Comparison of ENCODE assay signal across 21 mouse cellular contexts in the genomic region with DNA sequence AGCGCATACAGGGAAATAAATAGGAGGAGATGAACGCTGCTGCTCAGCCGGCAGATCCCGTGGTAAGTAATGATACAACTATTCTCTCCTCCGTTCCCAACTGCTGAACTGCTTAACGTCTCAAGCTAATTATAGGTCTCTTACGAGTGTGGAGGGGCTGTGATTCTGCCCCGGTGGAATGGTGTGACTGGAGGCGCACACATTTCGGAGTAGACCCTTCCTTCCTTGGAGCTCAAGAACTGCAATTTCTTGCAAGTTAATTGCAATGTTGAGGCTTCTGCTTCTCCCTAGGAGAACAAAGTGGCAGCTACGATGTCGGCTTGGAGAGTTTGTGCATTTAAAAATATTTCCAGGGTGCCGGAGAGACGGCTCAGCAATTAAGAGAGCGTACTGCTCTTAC. TPM values are rescaled to one million over a fixed set of nuclear protein-coding genes. Genes with fewer than 3 reads are reported as not detected.
DNase-seq lines count a peak whose midpoint lies in the region; ATAC-seq and TF ChIP-seq lines count a peak whose summit lies in the region.
"Had no signal": no experiment of that assay in that cellular context is flagged by ENCODE, and none has a peak within 500 bp of the region (broad histone marks: within the 10 kb centered on the region; RNA-seq: fewer than 3 reads in every experiment).

No protein-coding gene starts in this region.

- WGBS in forebrain, embryonic 11.5 days, result 88% methylated on average over 15 of the region's 15 CpGs
- WGBS in forebrain, embryonic 14.5 days, result 81% methylated on average over 15 of the region's 15 CpGs
- 46% methylated on average over 15 of the region's 15 CpGs for WGBS in heart, embryonic 14.5 days
- 77% methylated on average over 15 of the region's 15 CpGs for WGBS in midbrain, postnatal 0 days
- 82% methylated on average over 15 of the region's 15 CpGs for WGBS in midbrain, embryonic 15.5 days

- TF ChIP-seq CTCF in midbrain, postnatal 0 days (IDR thresholded peaks at IDR 0.05), result no peak

- no peak overlapping the region for H3K4me3 ChIP-seq in forebrain, embryonic 11.5 days (ENCODE audit: low read depth, low read length)
- H3K4me3 ChIP-seq in forebrain, embryonic 14.5 days (ENCODE audit: low read depth, low read length), result no peak overlapping the region
- no peak overlapping the region for H3K4me3 ChIP-seq in heart, embryonic 14.5 days (ENCODE audit: control insufficient read depth in 1 of 2, insufficient read depth in 1 of 2, low read depth in 1 of 2, low read length in 2 of 2)
- no peak overlapping the region for H3K4me3 ChIP-seq in midbrain, postnatal 0 days (ENCODE audit: low read depth, low read length)
- no peak overlapping the region for H3K4me3 ChIP-seq in midbrain, embryonic 15.5 days
- H3K4me3 ChIP-seq: hindbrain, embryonic 12.5 days; layer of hippocampus, adult 2 months; midbrain, embryonic 12.5 days; neural tube, embryonic 13.5 days; stomach, embryonic 15.5 days had no signal

- no peaks in the 10 kb centered on the region for H3K36me3 ChIP-seq in forebrain, embryonic 11.5 days (ENCODE audit: control insufficient read depth, insufficient read depth, low read length)
- no peaks in the 10 kb centered on the region for H3K36me3 ChIP-seq in forebrain, embryonic 14.5 days (ENCODE audit: control insufficient read depth, insufficient read depth, low read length)
- no peaks in the 10 kb centered on the region for H3K36me3 ChIP-seq in heart, embryonic 14.5 days (ENCODE audit: control insufficient read depth, insufficient read depth, low read length)
- H3K36me3 ChIP-seq in midbrain, postnatal 0 days (ENCODE audit: insufficient read depth, low read length), result no peaks in the 10 kb centered on the region
- no peaks in the 10 kb centered on the region for H3K36me3 ChIP-seq in midbrain, embryonic 15.5 days (replicated peaks)
- H3K36me3 ChIP-seq: hindbrain, embryonic 12.5 days; midbrain, embryonic 12.5 days; neural tube, embryonic 13.5 days; stomach, embryonic 15.5 days had no signal

- no peak overlapping the region for H3K4me2 ChIP-seq in forebrain, embryonic 11.5 days (ENCODE audit: low read depth, low read length, severe bottlenecking)
- no peak overlapping the region for H3K4me2 ChIP-seq in forebrain, embryonic 14.5 days (ENCODE audit: low read length)
- peak overlapping the region; percentile 49 for H3K4me2 ChIP-seq in heart, embryonic 14.5 days (ENCODE audit: low read length)
- H3K4me2 ChIP-seq in midbrain, postnatal 0 days (ENCODE audit: low read depth, low read length, poor library complexity, severe bottlenecking), result no peak overlapping the region
- H3K4me2 ChIP-seq in midbrain, embryonic 15.5 days, result no peak overlapping the region
- H3K4me2 ChIP-seq: hindbrain, embryonic 12.5 days; midbrain, embryonic 12.5 days; neural tube, embryonic 13.5 days; stomach, embryonic 15.5 days had no signal

- H3K9ac ChIP-seq in forebrain, embryonic 11.5 days (ENCODE audit: low read length), result no peak overlapping the region
- no peak overlapping the region for H3K9ac ChIP-seq in forebrain, embryonic 14.5 days (ENCODE audit: low read length)
- H3K9ac ChIP-seq in heart, embryonic 14.5 days (ENCODE audit: low read length), result peak overlapping the region; percentile 25
- no peak overlapping the region for H3K9ac ChIP-seq in midbrain, postnatal 0 days (replicated peaks; ENCODE audit: low read length, poor library complexity, severe bottlenecking)
- H3K9ac ChIP-seq in midbrain, embryonic 15.5 days, result no peak overlapping the region
- H3K9ac ChIP-seq: hindbrain, embryonic 12.5 days; midbrain, embryonic 12.5 days; neural tube, embryonic 13.5 days; stomach, embryonic 15.5 days had no signal

- DNase-seq in forebrain, embryonic 11.5 days (ENCODE audit: low spot score), result peak; percentile 30
- DNase-seq in forebrain, embryonic 14.5 days (ENCODE audit: low spot score), result no peak
- no peak for DNase-seq in heart, postnatal 4 days
- DNase-seq in midbrain, postnatal 0 days (ENCODE audit: low spot score), result peak; percentile 23
- no peak for DNase-seq in thymus, postnatal 36 days
- no peak for DNase-seq in kidney, adult 9 months
- DNase-seq: adrenal gland, adult 2 months; cerebellum, adult 9-10 months; gastrocnemius, postnatal 10 days; kidney, adult 18-20 months; kidney, postnatal 14 days; liver; lung, postnatal 10 days had no signal

- H3K27me3 ChIP-seq in forebrain, embryonic 11.5 days (ENCODE audit: control insufficient read depth, insufficient read depth, low read length), result no peaks in the 10 kb centered on the region
- no peaks in the 10 kb centered on the region for H3K27me3 ChIP-seq in forebrain, embryonic 14.5 days (replicated peaks; ENCODE audit: control insufficient read depth, insufficient read depth, low read length)
- no peaks in the 10 kb centered on the region for H3K27me3 ChIP-seq in heart, embryonic 14.5 days (ENCODE audit: control insufficient read depth, insufficient read depth, low read length)
- H3K27me3 ChIP-seq in midbrain, postnatal 0 days (ENCODE audit: insufficient read depth, low read length), result no peaks in the 10 kb centered on the region
- H3K27me3 ChIP-seq in midbrain, embryonic 15.5 days (replicated peaks), result no peaks in the 10 kb centered on the region
- H3K27me3 ChIP-seq: hindbrain, embryonic 12.5 days; midbrain, embryonic 12.5 days; neural tube, embryonic 13.5 days; stomach, embryonic 15.5 days had no signal

- H3K4me1 ChIP-seq in forebrain, embryonic 11.5 days (replicated peaks; ENCODE audit: control insufficient read depth, insufficient read depth, low read length), result no peaks in the 10 kb centered on the region
- H3K4me1 ChIP-seq in forebrain, embryonic 14.5 days (ENCODE audit: control insufficient read depth, insufficient read depth, low read length), result no peaks in the 10 kb centered on the region
- peaks cover 0 to 5% of the 10 kb centered on the region in 2 experiments; a peak in 2 of 4 replicates for H3K4me1 ChIP-seq in heart, embryonic 14.5 days (ENCODE audit: control insufficient read depth in 2 of 2, insufficient read depth in 2 of 2, low read length in 2 of 2)
- no peaks in the 10 kb centered on the region for H3K4me1 ChIP-seq in midbrain, postnatal 0 days (ENCODE audit: insufficient read depth, low read length)
- no peaks in the 10 kb centered on the region for H3K4me1 ChIP-seq in midbrain, embryonic 15.5 days
- H3K4me1 ChIP-seq: hindbrain, embryonic 12.5 days; midbrain, embryonic 12.5 days; neural tube, embryonic 13.5 days; stomach, embryonic 15.5 days had no signal

- ATAC-seq in forebrain, embryonic 11.5 days (replicated peaks; ENCODE audit: low FRiP score), result no peak
- no peak for ATAC-seq in forebrain, embryonic 14.5 days
- no peak for ATAC-seq in heart, embryonic 14.5 days (ENCODE audit: insufficient number of reproducible peaks, insufficient read depth, low FRiP score, low read depth)
- no peak for ATAC-seq in midbrain, postnatal 0 days (ENCODE audit: low FRiP score)
- ATAC-seq in midbrain, embryonic 15.5 days (replicated peaks), result no peak

- H3K9me3 ChIP-seq in forebrain, embryonic 11.5 days (ENCODE audit: control insufficient read depth, low read length), result no peaks in the 10 kb centered on the region
- no peaks in the 10 kb centered on the region for H3K9me3 ChIP-seq in forebrain, embryonic 14.5 days (replicated peaks; ENCODE audit: control insufficient read depth, low read length)
- H3K9me3 ChIP-seq in heart, embryonic 14.5 days (ENCODE audit: control insufficient read depth, low read length), result no peaks in the 10 kb centered on the region
- H3K9me3 ChIP-seq in midbrain, postnatal 0 days (ENCODE audit: low read length), result no peaks in the 10 kb centered on the region
- H3K9me3 ChIP-seq in midbrain, embryonic 15.5 days, result no peaks in the 10 kb centered on the region
- H3K9me3 ChIP-seq: hindbrain, embryonic 12.5 days; midbrain, embryonic 12.5 days; neural tube, embryonic 13.5 days; stomach, embryonic 15.5 days had no signal

- H3K27ac ChIP-seq in forebrain, embryonic 11.5 days (ENCODE audit: low read depth, low read length), result no peak overlapping the region
- H3K27ac ChIP-seq in forebrain, embryonic 14.5 days (ENCODE audit: low read depth, low read length), result no peak overlapping the region
- H3K27ac ChIP-seq in heart, embryonic 14.5 days (replicated peaks in 1 of 2; ENCODE audit: control insufficient read depth in 1 of 2, insufficient read depth in 1 of 2, low read depth in 2 of 2, low read length in 2 of 2), result no peak overlapping the region
- no peak overlapping the region for H3K27ac ChIP-seq in midbrain, postnatal 0 days (ENCODE audit: low read depth, low read length)
- no peak overlapping the region for H3K27ac ChIP-seq in midbrain, embryonic 15.5 days
- H3K27ac ChIP-seq: hindbrain, embryonic 12.5 days; layer of hippocampus, adult 2 months; midbrain, embryonic 12.5 days; neural tube, embryonic 13.5 days; stomach, embryonic 15.5 days had no signal

RNA-seq across cellular contexts. Expression of a gene that starts 34.9 kb away (rescaled TPM):
- 0.71 and 1.1 TPM in 2 replicates for polyA plus RNA-seq in forebrain, embryonic 11.5 days (2014; fragmentation: Nextera tagmentation; extraction: Ambion mirVana)
- 2.6 and 3.3 TPM in 2 replicates for polyA plus RNA-seq in forebrain, embryonic 14.5 days (2014; fragmentation: Nextera tagmentation; extraction: Ambion mirVana)
- polyA plus RNA-seq in heart, embryonic 14.5 days (2014; fragmentation: Nextera tagmentation; extraction: Ambion mirVana), result 0.26 and 0.42 TPM in 2 replicates
- total RNA-seq in heart, postnatal 4 days (2021), result under 1 TPM; 0.19 to 0.20 TPM
- 2.8 and 6.6 TPM in 2 replicates for total RNA-seq in midbrain, postnatal 0 days (2014; rRNA removed)
- 0.32 and 0.79 TPM in 2 replicates for polyA plus RNA-seq in midbrain, postnatal 0 days (2015; fragmentation: Nextera tagmentation; extraction: Ambion mirVana)
- polyA plus RNA-seq in midbrain, embryonic 15.5 days (2015; fragmentation: Nextera tagmentation; extraction: Ambion mirVana), result 1.2 and 2.3 TPM in 2 replicates

RNA-seq across cellular contexts. Expression of a gene that starts 46.9 kb away (rescaled TPM):
- 16.1 and 17.6 TPM in 2 replicates for polyA plus RNA-seq in forebrain, embryonic 11.5 days (2014; fragmentation: Nextera tagmentation; extraction: Ambion mirVana)
- polyA plus RNA-seq in forebrain, embryonic 14.5 days (2014; fragmentation: Nextera tagmentation; extraction: Ambion mirVana), result 30.2 and 33.0 TPM in 2 replicates
- polyA plus RNA-seq in heart, embryonic 14.5 days (2014; fragmentation: Nextera tagmentation; extraction: Ambion mirVana), result 9.1 and 11.0 TPM in 2 replicates
- total RNA-seq in heart, postnatal 4 days (2021), result 1 to 10 TPM; 6.1 to 6.2 TPM
- 25.3 and 31.3 TPM in 2 replicates for total RNA-seq in midbrain, postnatal 0 days (2014; rRNA removed)
- polyA plus RNA-seq in midbrain, postnatal 0 days (2015; fragmentation: Nextera tagmentation; extraction: Ambion mirVana), result 15.1 and 15.5 TPM in 2 replicates
- 21.5 and 23.1 TPM in 2 replicates for polyA plus RNA-seq in midbrain, embryonic 15.5 days (2015; fragmentation: Nextera tagmentation; extraction: Ambion mirVana)

RNA-seq across cellular contexts. Expression of a gene that starts 48.4 kb away (rescaled TPM):
- polyA plus RNA-seq in forebrain, embryonic 11.5 days (2014; fragmentation: Nextera tagmentation; extraction: Ambion mirVana), result 0.21 and 0.25 TPM in 2 replicates
- polyA plus RNA-seq in forebrain, embryonic 14.5 days (2014; fragmentation: Nextera tagmentation; extraction: Ambion mirVana), result 0.08 and 0.23 TPM in 2 replicates
- polyA plus RNA-seq in heart, embryonic 14.5 days (2014; fragmentation: Nextera tagmentation; extraction: Ambion mirVana), result 0.46 and 0.57 TPM in 2 replicates
- total RNA-seq in heart, postnatal 4 days (2021), result under 1 TPM; 0.20 to 0.38 TPM
- total RNA-seq in midbrain, postnatal 0 days (2014; rRNA removed), result 0.60 and 1.1 TPM in 2 replicates
- polyA plus RNA-seq in midbrain, postnatal 0 days (2015; fragmentation: Nextera tagmentation; extraction: Ambion mirVana), result 0.17 and 0.18 TPM in 2 replicates
- 0.54 and 0.58 TPM in 2 replicates for polyA plus RNA-seq in midbrain, embryonic 15.5 days (2015; fragmentation: Nextera tagmentation; extraction: Ambion mirVana)
- total RNA-seq: megakaryocyte progenitor cell, adult 5-6 weeks had no signal
- polyA plus RNA-seq: adrenal gland, adult 2 months had no signal

Comparison
In these comparisons a context has a peak if more than half of its experiments do, and no peak if none do; other contexts are left out.
1. DNase-seq: peak in forebrain, embryonic 11.5 days (single experiment) and midbrain, postnatal 0 days (single experiment); none in forebrain, embryonic 14.5 days (single experiment), heart, postnatal 4 days (single experiment), thymus, postnatal 36 days (0 of 2) and kidney, adult 9 months (single experiment).